Mouse (Mus musculus) right cerebral cortex, adult 18-20 months (tissue): Measurements from ENCODE around the gene Rlf.
"Not testable (repeated sequence)": the region's sequence is repeated elsewhere in the genome, so short reads cannot be mapped to it uniquely, and the experiment has no call there.

Source experiments
- DNase-seq: peaks from one replicate; pipeline ENCODE4 v3.0.0; 2022; ENCODE audit warnings: mixed read lengths

Gene Rlf

GRCm38 (mm10) chr4:121214793-121215304, at the start of gene Rlf:
TSS of gene Rlf (minus strand) at chr4:121215084.
- peak; percentile 98 for DNase-seq

- DNase-seq = no peak
Observed at GRCm38 (mm10) chr4:121241612-121242000, 26.7 kb upstream of the Rlf start.

- DNase-seq = no peak
Observed at GRCm38 (mm10) chr4:121240637-121241611, 26.0 kb upstream of the Rlf start.

- DNase-seq = no peak
Observed at GRCm38 (mm10) chr4:121239878-121240277, 25.0 kb upstream of the Rlf start.

GRCm38 (mm10) chr4:121231772-121232414, 17.0 kb upstream of the Rlf start:
- peak; percentile 41 for DNase-seq

GRCm38 (mm10) chr4:121230943-121231614, 16.2 kb upstream of the Rlf start:
- DNase-seq = peak; percentile 22

GRCm38 (mm10) chr4:121227072-121227471, 12.2 kb upstream of the Rlf start:
- DNase-seq = peak; percentile 32

- no peak for DNase-seq
Observed at GRCm38 (mm10) chr4:121225177-121225576, 10.3 kb upstream of the Rlf start.

GRCm38 (mm10) chr4:121223136-121223535, 8.3 kb upstream of the Rlf start:
- no peak for DNase-seq

- no peak for DNase-seq
Observed at GRCm38 (mm10) chr4:121216216-121216615, 1.3 kb upstream of the Rlf start.

GRCm38 (mm10) chr4:121215489-121215888, 605 bp upstream of the Rlf start:
- no peak for DNase-seq

GRCm38 (mm10) chr4:121213936-121214792, 720 bp downstream of the Rlf start:
- peak; percentile 49 for DNase-seq

GRCm38 (mm10) chr4:121208911-121209310, 6.0 kb downstream of the Rlf start:
- DNase-seq = no peak

- DNase-seq = no peak
Observed at GRCm38 (mm10) chr4:121197856-121198255, 17.0 kb downstream of the Rlf start.

- DNase-seq = no peak
Observed at GRCm38 (mm10) chr4:121196995-121197394, 17.9 kb downstream of the Rlf start.

- no peak for DNase-seq
Observed at GRCm38 (mm10) chr4:121196205-121196604, 18.7 kb downstream of the Rlf start.

- DNase-seq = no peak
Observed at GRCm38 (mm10) chr4:121194736-121195135, 20.1 kb downstream of the Rlf start.

- DNase-seq = no peak
Observed at GRCm38 (mm10) chr4:121192306-121192705, 22.6 kb downstream of the Rlf start.

- no peak for DNase-seq
Observed at GRCm38 (mm10) chr4:121189341-121189740, 25.5 kb downstream of the Rlf start.

GRCm38 (mm10) chr4:121179669-121180068, 35.2 kb downstream of the Rlf start:
- DNase-seq = no peak

GRCm38 (mm10) chr4:121167656-121168055, 47.2 kb downstream of the Rlf start:
- no peak for DNase-seq

- not testable (repeated sequence) for DNase-seq
Observed at GRCm38 (mm10) chr4:121166697-121167096, 48.2 kb downstream of the Rlf start.
